Mouse (Mus musculus) layer of hippocampus, postnatal 10 days (tissue): ENCODE data around the gene Phf24. TPM values are rescaled to one million over a fixed set of nuclear protein-coding genes. Genes with fewer than 3 reads are reported as not detected.

ENCODE experiments used
- DNase-seq, 2 experiments: peaks; one replicate each; pipeline ENCODE4 v3.0.0; 2021; ENCODE audit warnings: low spot score in 2 of 2
- total RNA-seq, 2 experiments: library from RNA; stranded (reverse); gene quantifications; 2 replicates each; pipeline ENCODE4 v1.2.3; 2021

Gene Phf24
- total RNA-seq, 2 experiments from 2014 or later = 129 to 142 TPM

GRCm38 (mm10) chr4:42988296-42988695, 71.8 kb downstream of the Phf24 start:
- DNase-seq = no peak

Other genes starting within 250 kb of the Phf24 start
- gene 4930578G10Rik, start 181.1 kb upstream of the Phf24 start, total RNA-seq = 1 to 10 TPM; 1.4 to 2.5 TPM
- under 1 TPM in 1 of 2 experiments, not detected in 1; 0.96 TPM for gene Ccl19, start 160.1 kb upstream of the Phf24 start, total RNA-seq
- gene Ccl21a, start 142.7 kb upstream of the Phf24 start, total RNA-seq = not detected
- gene Fam205a1, start 62.8 kb upstream of the Phf24 start, total RNA-seq = under 1 TPM in 1 of 2 experiments, not detected in 1; 0.22 TPM
- 1 to 10 TPM in 1 of 2 experiments, under 1 TPM in 1; 0.91 to 1.4 TPM for gene Gm12394, start 59.9 kb upstream of the Phf24 start, total RNA-seq
- gene Fam205c, start 42.4 kb upstream of the Phf24 start, total RNA-seq = under 1 TPM in 1 of 2 experiments, not detected in 1; 0.38 TPM
- 100 to 1,000 TPM; 192 to 205 TPM for gene Dnajb5, start 33.2 kb downstream of the Phf24 start, total RNA-seq
- gene 1700022I11Rik, start 52.9 kb downstream of the Phf24 start, total RNA-seq = not detected
- gene Vcp, start 83.8 kb downstream of the Phf24 start, total RNA-seq = 100 to 1,000 TPM; 249 to 263 TPM
- 10 to 100 TPM in 1 of 2 experiments, 1 to 10 TPM in 1; 8.4 to 11.9 TPM for gene Fancg, start 93.8 kb downstream of the Phf24 start, total RNA-seq
- gene Pigo, start 109.2 kb downstream of the Phf24 start, total RNA-seq = 10 to 100 TPM; 25.6 to 26.0 TPM
- gene Stoml2, start 115.0 kb downstream of the Phf24 start, total RNA-seq = 100 to 1,000 TPM; 101 TPM
- 10 to 100 TPM; 38.5 to 39.2 TPM for gene Fam214b, start 129.6 kb downstream of the Phf24 start, total RNA-seq
- 10 to 100 TPM; 53.7 to 70.3 TPM for gene Unc13b, start 142.3 kb downstream of the Phf24 start, total RNA-seq